Mouse (Mus musculus): ENCODE measurements around the gene Usf2.

The Usf2 gene

GRCm38 (mm10) chr7:30956756-30957366 is at the start of gene Usf2:
Gene Usf2 (minus strand): TSS chr7:30956803.
- in situ Hi-C loops (cut with MboI, MseI): loop anchor here (10.0 kb wide), 1 partner anchor 302 kb away; the partner anchor contains the start of gene Rbm42

- in situ Hi-C loops (cut with MboI, MseI): no loop called here
Measured at GRCm38 (mm10) chr7:31002650-31003049, 46.0 kb upstream of the Usf2 start.

GRCm38 (mm10) chr7:31000505-31001020 is 44.0 kb upstream of the Usf2 start:
- in situ Hi-C loops (cut with MboI, MseI): no loop called here

GRCm38 (mm10) chr7:30996491-30996890 is 39.9 kb upstream of the Usf2 start:
- in situ Hi-C loops (cut with MboI, MseI): no loop called here

GRCm38 (mm10) chr7:30993986-30994385 is 37.4 kb upstream of the Usf2 start:
- in situ Hi-C loops (cut with MboI, MseI): no loop called here

- in situ Hi-C loops (cut with MboI, MseI): no loop called here
Measured at GRCm38 (mm10) chr7:30992148-30992547, 35.5 kb upstream of the Usf2 start.

GRCm38 (mm10) chr7:30988519-30989162 is 32.0 kb upstream of the Usf2 start:
- in situ Hi-C loops (cut with MboI, MseI): no loop called here

- in situ Hi-C loops (cut with MboI, MseI): no loop called here
Measured at GRCm38 (mm10) chr7:30985357-30985756, 28.8 kb upstream of the Usf2 start.

- in situ Hi-C loops (cut with MboI, MseI): no loop called here
Measured at GRCm38 (mm10) chr7:30981703-30982102, 25.1 kb upstream of the Usf2 start.

- in situ Hi-C loops (cut with MboI, MseI): no loop called here
Measured at GRCm38 (mm10) chr7:30973501-30974289, 17.1 kb upstream of the Usf2 start, which contains the start of gene Fam187b. Gene Fam187b (plus strand): TSS chr7:30973790.

- in situ Hi-C loops (cut with MboI, MseI): no loop called here
Measured at GRCm38 (mm10) chr7:30973251-30973500, 16.6 kb upstream of the Usf2 start, which contains the start of gene Lsr. Gene Lsr (minus strand): TSS chr7:30973464.

GRCm38 (mm10) chr7:30972426-30973250 is 16.0 kb upstream of the Usf2 start:
- in situ Hi-C loops (cut with MboI, MseI): no loop called here

- in situ Hi-C loops (cut with MboI, MseI): no loop called here
Measured at GRCm38 (mm10) chr7:30971901-30972300, 15.3 kb upstream of the Usf2 start.

GRCm38 (mm10) chr7:30969174-30969573 is 12.6 kb upstream of the Usf2 start:
- in situ Hi-C loops (cut with MboI, MseI): no loop called here

- in situ Hi-C loops (cut with MboI, MseI): no loop called here
Measured at GRCm38 (mm10) chr7:30968611-30969010, 12.0 kb upstream of the Usf2 start.

- in situ Hi-C loops (cut with MboI, MseI): no loop called here
Measured at GRCm38 (mm10) chr7:30966657-30967056, 10.1 kb upstream of the Usf2 start.

- in situ Hi-C loops (cut with MboI, MseI): no loop called here
Measured at GRCm38 (mm10) chr7:30965677-30966076, 9.1 kb upstream of the Usf2 start.

- in situ Hi-C loops (cut with MboI, MseI): no loop called here
Measured at GRCm38 (mm10) chr7:30964366-30964765, 7.8 kb upstream of the Usf2 start.

- in situ Hi-C loops (cut with MboI, MseI): no loop called here
Measured at GRCm38 (mm10) chr7:30962862-30963261, 6.3 kb upstream of the Usf2 start.

- in situ Hi-C loops (cut with MboI, MseI): loop anchor here (10.0 kb wide), 1 partner anchor 305 kb away; the partner anchor contains the start of gene Rbm42
Measured at GRCm38 (mm10) chr7:30959786-30960349, 3.3 kb upstream of the Usf2 start.

GRCm38 (mm10) chr7:30958866-30959487 is 2.4 kb upstream of the Usf2 start:
- in situ Hi-C loops (cut with MboI, MseI): loop anchor here (10.0 kb wide), 1 partner anchor 304 kb away; the partner anchor contains the start of gene Rbm42

Data from T-helper 2 cell (primary cell).